Mouse (Mus musculus) Patski (cell line): Measurements from ENCODE around the gene Gstp3. TPM values are rescaled to one million over a fixed set of nuclear protein-coding genes. Genes with fewer than 3 reads are reported as not detected.

Source experiments
- ATAC-seq: fragments of 100-300 bp; one replicate; pipeline ENCODE4 v1.8.0; 2021
- CTCF ChIA-PET: fragments of 350-600 bp; sonication (Branson Sonifier 250); formaldehyde crosslinking; loops from one replicate; lab custom pipeline; 2022; ENCODE audit warnings: inconsistent platforms; lab: Charles Lee
- POLR2A ChIA-PET: fragments of 350-600 bp; sonication (Branson Sonifier 250); formaldehyde crosslinking; loops from one replicate; lab custom pipeline; 2022; ENCODE audit warnings: antibody characterized with exemption, inconsistent platforms; lab: Charles Lee
- DNase-seq: peaks from one replicate; pipeline ENCODE4 v3.0.0-alpha.2; 2011; ENCODE audit warnings: low read depth, low spot score
- H3K27me3 ChIP-seq: fragments of 371-371 bp; one replicate; pipeline ENCODE4 v1.5.1; 2021
- CTCF ChIP-seq: fragments of 100-300 bp; IDR thresholded peaks from one replicate; pipeline ENCODE4 v1.5.1; 2021
- in situ Hi-C: fragments of 300-500 bp; cut with MboI; formaldehyde crosslinking; loops from 3 replicates; pipeline ENCODE4 v1.11.1; 2018; ENCODE audit warnings: low pct_unique_long_range_greater_than_20kb, mixed read lengths
- polyA plus RNA-seq: library from polyadenylated mRNA; unstranded; gene quantifications from one replicate; pipeline ENCODE4 v1.2.3, GENCODE M21; 2021

Gstp3 gene
- polyA plus RNA-seq, 1 experiment from 2014 or later: not detected

- ChIA-PET CTCF (interaction anchor here (1.0 to 2.6 kb wide), 5 partner anchors 11 to 20 kb away, joined by 3 to 8 read pairs (median 3); partner anchors contain the start of gene Gstp2), POLR2A (no interaction called here)
- no peak for ATAC-seq
- in situ Hi-C loops: no loop called here
- DNase-seq: no peak
- TF ChIP-seq CTCF: no peak
- no peaks in the 10 kb centered on the region for H3K27me3 ChIP-seq
Observed at GRCm38 (mm10) chr19:4033298-4033697, 26.1 kb downstream of the Gstp3 start.

DNA sequence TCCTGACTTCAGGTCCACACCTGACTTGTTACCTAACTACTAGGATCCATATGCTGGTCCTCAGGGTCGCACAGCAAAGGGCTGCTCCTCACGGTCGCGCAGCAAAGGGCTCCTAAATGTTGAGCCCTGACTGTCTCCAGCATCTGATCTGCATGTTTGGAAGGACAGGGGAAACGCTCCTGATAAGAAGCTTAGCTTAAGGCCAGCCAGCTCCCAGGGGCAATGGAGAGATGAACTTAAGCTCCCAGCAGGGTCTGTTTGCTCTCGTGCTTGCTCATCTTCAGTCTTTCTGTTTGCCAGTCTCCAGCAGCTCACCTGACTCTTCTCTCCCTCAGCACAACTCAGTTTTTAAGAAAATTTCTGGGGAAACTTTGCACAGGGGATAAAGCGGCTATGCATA is 26.7 kb downstream of the Gstp3 start:
- DNase-seq (no peak), ATAC-seq (no peak)
- in situ Hi-C loops: no loop called here
- ChIA-PET CTCF (interaction anchor here (1.0 to 2.6 kb wide), 4 partner anchors 13 to 20 kb away, joined by 3 to 8 read pairs (median 3); partner anchors contain the start of gene Gstp2), POLR2A (no interaction called here)
- H3K27me3 ChIP-seq: no peaks in the 10 kb centered on the region
- TF ChIP-seq CTCF: no peak

DNA sequence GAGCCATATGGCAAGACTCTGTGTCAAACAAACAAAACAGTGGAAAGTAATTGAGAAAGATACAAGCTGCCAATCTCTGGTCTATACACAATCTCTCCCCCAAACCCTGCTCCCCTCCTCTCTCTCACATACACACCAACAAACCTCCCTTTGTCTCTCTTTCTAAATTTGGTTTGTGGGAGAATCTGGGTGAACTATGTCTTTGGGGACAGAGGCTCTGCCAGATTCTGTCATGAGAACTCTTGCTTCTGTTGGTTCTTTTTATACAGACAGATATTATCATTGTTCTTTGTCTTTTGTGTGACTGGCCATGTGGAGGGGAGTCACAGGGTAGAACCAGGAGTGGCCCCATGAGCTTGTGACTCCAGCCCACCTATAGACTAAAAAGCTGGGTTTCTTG is 31.8 kb downstream of the Gstp3 start:
- DNase-seq (no peak), ATAC-seq (no peak)
- peaks cover 2% of the 10 kb centered on the region for H3K27me3 ChIP-seq
- no peak for TF ChIP-seq CTCF
- CTCF ChIA-PET: interaction anchor here (1.2 kb wide), 1 partner anchor 20 kb away, joined by 3 read pairs; no protein-coding TSS in a partner anchor
- in situ Hi-C loops: no loop called here
- POLR2A ChIA-PET: interaction anchor here (0.6 to 1.6 kb wide), 3 partner anchors 9 to 22 kb away, joined by 3 to 7 read pairs (median 3); no protein-coding TSS in a partner anchor

GRCm38 (mm10) chr19:4023185-4023584 is 36.2 kb downstream of the Gstp3 start:
- ATAC-seq (no peak), DNase-seq (no peak)
- POLR2A ChIA-PET: no interaction called here
- CTCF ChIA-PET: interaction anchor here (6.5 kb wide), 1 partner anchor 25 kb away, joined by 74 read pairs; the partner anchor contains the start of gene Gstp2
- in situ Hi-C loops: no loop called here
- H3K27me3 ChIP-seq: peaks cover 2% of the 10 kb centered on the region
- TF ChIP-seq CTCF: no peak

- DNase-seq (peak; percentile 64), ATAC-seq (peak; percentile 67)
- ChIA-PET CTCF (interaction anchor here (0.8 to 6.5 kb wide), 11 partner anchors 15 to 230 kb away, joined by 3 to 74 read pairs (median 4); partner anchors contain the start of genes Cdk2ap2, Gstp1 and Gstp2), POLR2A (interaction anchor here (1.0 kb wide), 2 partner anchors 27 to 29 kb away, joined by 4 read pairs; partner anchors contain the start of gene Gstp2)
- TF ChIP-seq CTCF: peak; percentile 98
- in situ Hi-C loops: loop anchor here (5.0 kb wide), 2 partner anchors 33 to 68 kb away; no protein-coding TSS in a partner anchor
- no peaks in the 10 kb centered on the region for H3K27me3 ChIP-seq
Observed at GRCm38 (mm10) chr19:4018743-4019583, 40.4 kb downstream of the Gstp3 start.

DNA sequence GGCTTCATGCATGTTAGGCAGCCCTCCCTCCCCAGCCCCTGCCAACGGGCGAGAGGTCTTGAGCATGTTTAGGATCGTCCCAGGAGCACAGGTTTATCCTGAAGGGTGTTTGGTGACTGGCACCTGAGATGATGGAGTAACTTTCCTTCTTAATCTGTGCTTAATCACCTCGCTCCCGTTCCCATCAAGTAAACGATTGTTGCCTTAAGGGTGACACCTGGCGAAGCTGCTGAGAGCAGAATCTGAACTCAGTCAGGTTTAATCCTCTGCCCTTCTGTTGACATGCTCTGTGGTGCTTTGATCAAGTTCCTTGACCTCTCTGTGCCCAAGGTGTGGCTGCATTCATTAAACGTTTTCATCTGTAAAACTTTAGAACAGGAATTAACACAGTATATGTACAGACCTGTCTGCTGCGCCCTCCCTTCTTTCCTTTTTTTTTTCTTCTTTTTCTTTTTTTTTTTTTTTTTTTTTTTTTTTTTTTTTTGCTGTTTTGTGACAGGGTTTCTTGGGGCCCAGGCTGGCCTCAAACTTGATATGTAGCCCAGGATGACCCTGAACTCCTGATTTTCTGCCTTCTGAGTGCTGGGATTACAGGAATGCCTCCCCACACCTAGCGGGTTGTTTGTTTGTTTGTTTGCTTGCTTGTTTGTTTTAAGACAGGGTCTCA is 41.3 kb downstream of the Gstp3 start:
- no peaks in the 10 kb centered on the region for H3K27me3 ChIP-seq
- CTCF ChIA-PET: interaction anchor here (1.7 to 6.5 kb wide), 4 partner anchors 16 to 34 kb away, joined by 7 to 74 read pairs (median 10); partner anchors contain the start of gene Gstp2
- in situ Hi-C loops: loop anchor here (5.0 kb wide), 2 partner anchors 34 to 69 kb away; no protein-coding TSS in a partner anchor
- TF ChIP-seq CTCF: no peak
- no peak for ATAC-seq
- no peak for DNase-seq
- POLR2A ChIA-PET: no interaction called here

DNA sequence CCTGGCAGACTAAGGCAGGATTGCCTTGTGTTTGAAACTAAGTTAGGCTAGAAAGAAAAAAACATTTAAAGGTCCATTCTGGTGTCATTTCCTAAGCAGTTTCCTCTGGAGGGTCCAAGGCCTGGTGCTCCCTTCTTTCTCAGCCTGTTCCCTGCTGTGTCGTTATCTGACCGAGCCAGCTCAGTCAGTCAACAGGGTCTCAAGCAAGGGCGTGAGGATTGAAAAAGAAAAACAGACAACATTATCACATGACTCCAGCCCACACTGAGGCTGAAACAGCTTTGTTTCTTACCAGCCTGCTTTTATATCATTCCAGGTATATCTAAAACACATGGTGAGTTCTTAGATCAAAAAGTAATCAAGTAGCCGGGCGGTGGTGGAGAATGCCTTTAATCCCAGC is 43.7 kb downstream of the Gstp3 start:
- TF ChIP-seq CTCF: no peak
- in situ Hi-C loops: loop anchor here (5.0 kb wide), 2 partner anchors 37 to 72 kb away; no protein-coding TSS in a partner anchor
- ATAC-seq (no peak), DNase-seq (no peak)
- ChIA-PET CTCF (interaction anchor here (1.2 to 1.5 kb wide), 2 partner anchors 32 to 69 kb away, joined by 4 read pairs; no protein-coding TSS in a partner anchor), POLR2A (no interaction called here)
- H3K27me3 ChIP-seq: no peaks in the 10 kb centered on the region

DNA sequence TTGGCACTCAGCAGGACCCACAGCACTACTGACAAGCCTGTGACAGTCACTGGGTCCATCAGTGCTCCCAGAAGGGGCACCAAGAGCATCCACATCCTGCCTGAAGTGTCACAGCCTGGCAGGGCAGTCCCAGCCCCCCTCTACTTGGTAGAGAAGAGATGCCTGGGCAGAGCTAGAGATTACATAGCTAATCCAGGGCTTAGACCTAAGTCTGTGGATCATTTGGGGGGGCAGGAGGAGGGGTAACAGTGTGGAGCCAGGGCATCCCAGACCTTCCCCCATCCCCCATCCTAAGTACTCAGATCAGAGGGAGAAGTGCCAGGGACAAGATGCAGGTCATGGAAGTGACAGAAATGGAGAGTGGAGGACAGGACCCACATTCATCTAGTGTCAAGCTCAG is 44.6 kb downstream of the Gstp3 start:
- POLR2A ChIA-PET: no interaction called here
- in situ Hi-C loops: loop anchor here (5.0 kb wide), 2 partner anchors 37 to 72 kb away; no protein-coding TSS in a partner anchor

DNA sequence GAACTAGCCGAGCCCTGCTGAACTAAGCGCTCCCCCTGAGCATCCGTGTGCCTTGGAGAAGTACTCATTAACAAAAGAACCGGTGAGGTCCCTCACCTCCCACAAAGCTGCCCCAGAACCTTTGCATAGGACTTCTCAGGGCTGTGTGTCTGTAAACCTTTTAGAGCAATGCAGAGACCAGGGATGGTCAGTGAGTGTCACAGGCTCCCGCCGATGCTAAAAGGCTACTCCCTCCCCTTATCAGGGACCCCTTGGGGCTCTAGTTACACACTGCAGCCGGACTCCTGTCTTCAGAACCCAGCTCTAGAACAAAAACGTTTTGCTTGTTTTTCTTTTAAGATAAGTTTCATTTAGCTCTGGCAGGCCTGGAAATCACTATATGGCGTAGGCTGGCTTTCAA is 46.3 kb downstream of the Gstp3 start:
- CTCF ChIA-PET: interaction anchor here (0.9 to 3.1 kb wide), 16 partner anchors 11 to 97 kb away, joined by 3 to 31 read pairs (median 5); partner anchors contain the start of genes Acy3, Aldh3b1, Aldh3b3 and Doc2g
- DNase-seq (no peak), ATAC-seq (no peak)
- POLR2A ChIA-PET: no interaction called here
- in situ Hi-C loops: no loop called here
- no peak for TF ChIP-seq CTCF
- H3K27me3 ChIP-seq: no peaks in the 10 kb centered on the region

More for the DNA sequence above, 44.6 kb downstream of the Gstp3 start:
- H3K27me3 ChIP-seq: no peaks in the 10 kb centered on the region
- DNase-seq (no peak), ATAC-seq (no peak)
- CTCF ChIA-PET: interaction anchor here (1.2 to 3.1 kb wide), 2 partner anchors 33 to 68 kb away, joined by 4 to 31 read pairs; partner anchors contain the start of gene Gstp2
- TF ChIP-seq CTCF: no peak
